Mouse (Mus musculus) heart, embryonic 14.5 days (tissue): Measurements from ENCODE around the gene Mplkip. TPM values are rescaled to one million over a fixed set of nuclear protein-coding genes. Genes with fewer than 3 reads are reported as not detected.

ENCODE experiments used
- ATAC-seq: fragments of 200-750 bp; cut with Nextera tagmentation; 2 replicates; pipeline ENCODE4 v1.8.0; 2017; ENCODE audit warnings: low read depth, moderate TSS enrichment; ENCODE audit not compliant: insufficient number of reproducible peaks, insufficient read depth, low FRiP score
- H3K27ac ChIP-seq, 2 experiments: fragments of 200-500 bp in 1 of 2; fragments of 300-500 bp in 1 of 2; sonication (generic) in 1 of 2; replicated peaks in 1 of 2; 2 replicates each; pipeline ENCODE4 v1.5.1; 2012 to 2014; ENCODE audit warnings: low read depth in 2 of 2, low read length in 2 of 2, control low read depth in 1 of 2, mild to moderate bottlenecking in 1 of 2, mixed read lengths in 1 of 2; ENCODE audit not compliant: control insufficient read depth in 1 of 2, insufficient read depth in 1 of 2
- H3K27me3 ChIP-seq: fragments of 300-500 bp; sonication (generic); 2 replicates; pipeline ENCODE4 v1.6.1; 2014; ENCODE audit warnings: mild to moderate bottlenecking, low read length, control low read depth; ENCODE audit not compliant: control insufficient read depth, insufficient read depth
- H3K36me3 ChIP-seq: fragments of 300-500 bp; sonication (generic); 2 replicates; pipeline ENCODE4 v1.6.1; 2014; ENCODE audit warnings: mild to moderate bottlenecking, control low read depth, low read length, mixed read lengths; ENCODE audit not compliant: control insufficient read depth, insufficient read depth
- H3K4me1 ChIP-seq, 2 experiments: fragments of 200-500 bp in 1 of 2; fragments of 300-500 bp in 1 of 2; sonication (generic) in 1 of 2; 2 replicates each; pipeline ENCODE4 v1.6.1; 2012 to 2014; ENCODE audit warnings: low read length in 2 of 2, control low read depth in 1 of 2, mixed read lengths in 1 of 2; ENCODE audit not compliant: control insufficient read depth in 2 of 2, insufficient read depth in 2 of 2
- H3K4me2 ChIP-seq: fragments of 300-500 bp; sonication (generic); 2 replicates; pipeline ENCODE4 v1.6.1; 2014; ENCODE audit warnings: mild to moderate bottlenecking, low read length
- H3K4me3 ChIP-seq, 2 experiments: fragments of 200-500 bp in 1 of 2; fragments of 300-500 bp in 1 of 2; sonication (generic) in 1 of 2; 2 replicates each; pipeline ENCODE4 v1.5.1; 2012 to 2014; ENCODE audit warnings: low read length in 2 of 2, mild to moderate bottlenecking in 2 of 2, control low read depth in 1 of 2, low read depth in 1 of 2, moderate library complexity in 1 of 2; ENCODE audit not compliant: control insufficient read depth in 1 of 2, insufficient read depth in 1 of 2
- H3K9ac ChIP-seq: fragments of 300-500 bp; sonication (generic); 2 replicates; pipeline ENCODE4 v1.6.1; 2014; ENCODE audit warnings: mild to moderate bottlenecking, low read length
- H3K9me3 ChIP-seq: fragments of 300-500 bp; sonication (generic); 2 replicates; pipeline ENCODE4 v1.6.1; 2016; ENCODE audit warnings: low read length, control low read depth; ENCODE audit not compliant: control insufficient read depth
- WGBS: fragments of 180-500 bp; shearing (Covaris S2); extraction: QIAGEN DNeasy Blood & Tissue Kit; methylation state at CpG from one replicate; pipeline ENCODE4 v1.1.7; 2014; 5-methylcytosine and 5-hydroxymethylcytosine counted together
- microRNA counts: library from miRNA; unstranded; fragments of <30 nt; microRNA quantifications from one replicate; lab custom pipeline; 2016
- microRNA-seq: library from miRNA; unstranded; fragments of <30 nt; microRNA quantifications from one replicate; pipeline ENCODE4, GENCODE M21; 2016
- polyA plus RNA-seq: library from polyadenylated mRNA; unstranded; fragments of >200 nt; fragmentation: Nextera tagmentation; extraction: Ambion mirVana; gene quantifications from 2 replicates; pipeline ENCODE4 v1.2.1, GENCODE M21; 2014

Mplkip gene
- polyA plus RNA-seq, 1 experiment from 2014 or later = 38.6 TPM

GRCm38 (mm10) chr13:17717357-17717756 is 22.4 kb downstream of the Mplkip start:
- Histone ChIP-seq H3K4me1 (no peaks in the 10 kb centered on the region), H3K27ac (no peak overlapping the region), H3K4me3 (no peak overlapping the region), H3K4me2 (no peak overlapping the region), H3K27me3 (no peaks in the 10 kb centered on the region), H3K36me3 (peaks cover 60% of the 10 kb centered on the region), H3K9me3 (no peaks in the 10 kb centered on the region), H3K9ac (no peak overlapping the region)
- WGBS = 85% methylated on average over 1 of the region's 1 CpGs
- ATAC-seq = no peak

GRCm38 (mm10) chr13:17727922-17728321 is 32.9 kb downstream of the Mplkip start:
- Histone ChIP-seq H3K9ac (no peak overlapping the region), H3K36me3 (peaks cover 35% of the 10 kb centered on the region), H3K4me3 (no peak overlapping the region), H3K4me1 (no peaks in the 10 kb centered on the region), H3K9me3 (no peaks in the 10 kb centered on the region), H3K4me2 (no peak overlapping the region), H3K27me3 (no peaks in the 10 kb centered on the region), H3K27ac (no peak overlapping the region)
- no peak for ATAC-seq
- WGBS = 90% methylated on average over 4 of the region's 4 CpGs

- Histone ChIP-seq H3K4me2 (no peak overlapping the region), H3K9me3 (no peaks in the 10 kb centered on the region), H3K9ac (no peak overlapping the region), H3K27me3 (no peaks in the 10 kb centered on the region), H3K27ac (no peak overlapping the region), H3K4me3 (no peak overlapping the region), H3K4me1 (no peaks in the 10 kb centered on the region), H3K36me3 (peaks cover 35% of the 10 kb centered on the region)
- ATAC-seq = no peak
- WGBS = 92% methylated on average over 3 of the region's 3 CpGs
These were observed 33.8 kb downstream of the Mplkip start for GRCm38 (mm10) chr13:17728798-17729197.

MicroRNA genes within 50 kb of the gene (microRNA counts, 519-probe panel; counts per million panel counts)
- 322 counts per million, percentile 70 among the panel's probes with 10 or more counts for microRNA mmu-miR-466i (lab: Ali Mortazavi, UCI)

Small RNA genes within 50 kb of the gene (microRNA-seq; reads per million reads assigned to microRNA genes)
- not detected for gene Mir466i

Other genes with a start within 250 kb of the Mplkip start
- gene Sugct, start 361 bp downstream of the Mplkip start, polyA plus RNA-seq = 4.8 and 6.0 TPM in 2 replicates
- 14.5 and 17.8 TPM in 2 replicates for gene Cdk13, start 109.9 kb downstream of the Mplkip start, polyA plus RNA-seq
- 83.7 and 85.2 TPM in 2 replicates for gene Rala, start 249.0 kb downstream of the Mplkip start, polyA plus RNA-seq